Mouse (Mus musculus): ENCODE measurements around the gene Lmod2.

GRCm38 (mm10) chr6:24635814-24636213 is 38.3 kb downstream of the Lmod2 start:
- TF ChIP-seq CTCF (IDR thresholded peaks at IDR 0.05; ENCODE audit: extremely low read depth, insufficient read depth, low read length) (no peak), POLR2A (IDR thresholded peaks at IDR 0.05; ENCODE audit: extremely low read depth, insufficient read depth, low read length) (no peak)

Measured in cortical plate, adult 2 months (tissue).